Mouse (Mus musculus) midbrain, postnatal 0 days (tissue): ENCODE results near the gene Gstp1. TPM values are rescaled to one million over a fixed set of nuclear protein-coding genes. Genes with fewer than 3 reads are reported as not detected.

Source experiments
- ATAC-seq: fragments of 200-750 bp; cut with Nextera tagmentation; 2 replicates; pipeline ENCODE4 v1.8.0; 2017; ENCODE audit warnings: moderate number of reproducible peaks, mild to moderate bottlenecking, moderate TSS enrichment, moderate library complexity; ENCODE audit not compliant: low FRiP score
- DNase-seq: peaks from one replicate; pipeline ENCODE4 v3.0.0-alpha.2; 2015; ENCODE audit warnings: low spot score
- H3K27ac ChIP-seq: fragments of 300-500 bp; sonication (generic); 2 replicates; pipeline ENCODE4 v1.5.1; 2014; ENCODE audit warnings: low read depth, mild to moderate bottlenecking, low read length, mixed read lengths
- H3K27me3 ChIP-seq: fragments of 300-500 bp; sonication (generic); 2 replicates; pipeline ENCODE4 v1.6.1; 2014; ENCODE audit warnings: low read length, control low read depth, mixed read lengths; ENCODE audit not compliant: insufficient read depth
- H3K36me3 ChIP-seq: fragments of 300-500 bp; sonication (generic); 2 replicates; pipeline ENCODE4 v1.6.1; 2014; ENCODE audit warnings: low read length, control low read depth, mixed read lengths; ENCODE audit not compliant: insufficient read depth
- H3K4me1 ChIP-seq: fragments of 300-500 bp; sonication (generic); 2 replicates; pipeline ENCODE4 v1.6.1; 2014; ENCODE audit warnings: mild to moderate bottlenecking, control low read depth, antibody characterized with exemption, low read length, mixed read lengths; ENCODE audit not compliant: insufficient read depth
- H3K4me2 ChIP-seq: fragments of 300-500 bp; sonication (generic); 2 replicates; pipeline ENCODE4 v1.6.1; 2014; ENCODE audit warnings: low read depth, mild to moderate bottlenecking, low read length, mixed read lengths; ENCODE audit not compliant: poor library complexity, severe bottlenecking
- H3K4me3 ChIP-seq: fragments of 300-500 bp; sonication (generic); 2 replicates; pipeline ENCODE4 v1.5.1; 2014; ENCODE audit warnings: low read depth, mild to moderate bottlenecking, low read length, moderate library complexity
- H3K9ac ChIP-seq: fragments of 300-500 bp; sonication (generic); replicated peaks from 2 replicates; pipeline ENCODE4 v1.6.1; 2014; ENCODE audit warnings: mild to moderate bottlenecking, low read length, moderate library complexity, mixed read lengths; ENCODE audit not compliant: poor library complexity, severe bottlenecking
- H3K9me3 ChIP-seq: fragments of 300-500 bp; sonication (generic); 2 replicates; pipeline ENCODE4 v1.6.1; 2016; ENCODE audit warnings: low read length, control low read depth
- CTCF ChIP-seq: IDR thresholded peaks from 2 replicates; pipeline ENCODE4 v1.5.1; 2016; ENCODE audit warnings: antibody characterized with exemption, mild to moderate bottlenecking
- WGBS: fragments of 180-500 bp; shearing (Covaris S2); extraction: QIAGEN DNeasy Blood & Tissue Kit; methylation state at CpG from one replicate; pipeline ENCODE4 v1.1.7; 2014; 5-methylcytosine and 5-hydroxymethylcytosine counted together
- polyA plus RNA-seq: library from polyadenylated mRNA; unstranded; fragments of >200 nt; fragmentation: Nextera tagmentation; extraction: Ambion mirVana; gene quantifications from 2 replicates; pipeline ENCODE4 v1.2.1, GENCODE M21; 2015
- total RNA-seq: library from RNA; depleted of rRNA; stranded (reverse); fragments of >200 nt; gene quantifications from 2 replicates; pipeline ENCODE4 v1.2.3, GENCODE M21; 2014

The Gstp1 gene
- total and polyA plus RNA-seq, 2 experiments from 2014 or later: 350 to 665 TPM

DNA sequence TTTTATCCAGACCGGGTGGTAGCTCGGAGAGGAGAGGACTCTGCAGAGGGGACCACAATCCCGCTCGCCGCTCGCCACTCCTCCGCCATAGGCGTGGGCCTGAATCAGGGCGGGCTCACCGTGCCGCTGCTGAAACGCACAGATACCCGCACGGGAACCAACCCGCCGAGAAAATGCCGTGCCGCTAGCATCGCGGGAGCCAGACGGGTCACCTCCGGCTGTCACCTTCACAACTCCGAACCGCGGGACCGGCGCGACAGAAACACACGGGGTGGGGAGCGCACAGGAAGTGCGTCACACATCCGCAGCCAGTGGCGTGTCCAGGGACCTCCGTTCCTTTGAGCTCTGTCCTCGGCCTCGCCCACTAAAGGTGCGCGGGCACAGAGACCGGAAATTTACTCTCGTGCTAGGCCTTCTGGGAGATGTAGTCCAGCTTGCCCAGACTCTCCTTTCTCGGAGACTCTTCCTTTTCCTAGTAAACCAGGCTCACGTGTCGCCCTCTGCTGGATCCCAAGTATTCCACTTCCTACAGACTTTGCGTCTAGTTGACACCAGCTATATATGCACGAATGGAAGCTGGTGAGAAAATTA is 25.3 kb downstream of the Gstp1 start, which contains the start of gene Ndufv1:
Gene Ndufv1, minus strand, starts transcription at position 375 of the 591 bp plus-strand sequence.
- ATAC-seq (peak; percentile 99), DNase-seq (peak; percentile 99)
- Histone ChIP-seq H3K4me3 (peak within 1 kb of the TSS; percentile 81), H3K9me3 (no peaks in the 10 kb centered on the region), H3K27ac (peak within 1 kb of the TSS; percentile 77), H3K36me3 (peaks cover 24% of the 10 kb centered on the region), H3K27me3 (no peaks in the 10 kb centered on the region), H3K4me1 (peaks cover 5% of the 10 kb centered on the region; the same call in 1 of the 2 replicates), H3K4me2 (peak within 1 kb of the TSS; percentile 61), H3K9ac (peak within 1 kb of the TSS; percentile 79)
- 0% methylated on average over 45 of the region's 45 CpGs for WGBS
- peak; percentile 92 for TF ChIP-seq CTCF

DNA sequence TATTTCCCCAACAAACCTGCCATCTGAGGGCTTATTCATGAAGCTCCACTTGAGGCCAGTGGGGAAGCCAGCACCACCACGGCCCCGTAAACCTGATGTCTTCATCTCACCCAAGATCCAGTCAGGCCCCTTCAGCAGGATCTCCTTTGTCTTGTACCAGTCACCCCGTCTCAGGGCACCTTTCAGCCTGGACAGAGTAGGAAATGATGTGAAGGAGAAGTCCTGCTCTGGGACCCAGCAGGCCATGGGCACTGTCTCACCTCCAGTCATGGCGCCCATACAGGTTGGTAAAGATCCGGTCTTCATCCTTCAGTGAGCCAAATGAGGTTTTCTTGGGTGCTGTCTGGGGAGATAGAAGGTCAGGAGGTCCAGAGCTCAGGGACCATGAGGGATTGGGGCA is 26.7 kb downstream of the Gstp1 start:
- no peak overlapping the region for H3K4me3 ChIP-seq
- no peak overlapping the region for H3K9ac ChIP-seq
- no peaks in the 10 kb centered on the region for H3K27me3 ChIP-seq
- ATAC-seq: no peak
- no peak overlapping the region for H3K27ac ChIP-seq
- no peak overlapping the region for H3K4me2 ChIP-seq
- whole genome bisulfite sequencing: 94% methylated on average over 5 of the region's 5 CpGs
- no peak for DNase-seq
- peaks cover 37% of the 10 kb centered on the region for H3K36me3 ChIP-seq
- H3K4me1 ChIP-seq: peaks cover 5% of the 10 kb centered on the region; the same call in 1 of the 2 replicates
- no peaks in the 10 kb centered on the region for H3K9me3 ChIP-seq
- TF ChIP-seq CTCF: no peak

DNA sequence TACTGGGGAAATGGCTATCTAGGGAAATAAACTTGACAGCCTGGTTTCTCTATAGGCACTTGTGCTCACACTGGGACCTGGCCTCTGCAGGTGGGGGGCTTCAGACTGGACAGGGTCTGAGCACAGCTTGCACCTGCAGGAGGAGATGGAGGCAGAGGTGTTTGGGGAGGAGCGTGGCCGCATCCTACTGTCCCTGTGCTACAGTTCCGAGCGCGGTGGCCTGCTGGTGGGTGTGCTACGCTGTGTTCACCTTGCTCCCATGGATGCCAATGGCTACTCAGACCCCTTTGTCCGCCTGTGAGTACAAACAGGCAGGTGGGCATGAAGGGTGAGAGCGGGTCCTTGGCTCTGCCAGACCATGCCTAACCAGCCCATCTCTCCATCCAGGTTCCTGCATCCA is 31.8 kb downstream of the Gstp1 start:
- Histone ChIP-seq H3K4me1 (peaks cover 7% of the 10 kb centered on the region; the same call in 1 of the 2 replicates), H3K4me2 (no peak overlapping the region), H3K9me3 (no peaks in the 10 kb centered on the region), H3K4me3 (no peak overlapping the region), H3K27me3 (no peaks in the 10 kb centered on the region), H3K9ac (no peak overlapping the region), H3K36me3 (peaks cover 41% of the 10 kb centered on the region), H3K27ac (no peak overlapping the region)
- no peak for DNase-seq
- no peak for TF ChIP-seq CTCF
- ATAC-seq: no peak
- 94% methylated on average over 8 of the region's 8 CpGs for WGBS

DNA sequence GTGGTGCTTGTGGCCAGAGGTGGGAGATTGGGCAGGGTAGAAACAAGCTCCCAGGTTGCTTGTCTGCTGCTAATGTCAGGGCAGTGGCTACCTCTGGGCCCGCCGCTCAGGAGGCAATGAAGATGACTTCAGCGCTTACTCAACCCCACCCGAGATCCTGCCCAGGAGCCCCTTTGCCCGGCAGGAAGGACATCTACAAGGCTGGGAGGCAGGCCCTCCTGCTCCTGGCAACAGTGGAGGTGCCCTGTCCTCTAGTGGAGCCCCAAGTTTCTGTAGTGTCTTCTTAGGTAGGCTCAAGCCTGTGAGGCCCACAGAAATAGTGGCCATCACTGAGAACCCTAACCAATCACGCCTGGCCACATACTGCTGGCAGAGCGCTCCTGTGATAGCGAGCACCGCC is 32.7 kb downstream of the Gstp1 start:
- Histone ChIP-seq H3K9me3 (no peaks in the 10 kb centered on the region), H3K27ac (no peak overlapping the region), H3K36me3 (peaks cover 41% of the 10 kb centered on the region), H3K27me3 (no peaks in the 10 kb centered on the region), H3K9ac (no peak overlapping the region), H3K4me3 (no peak overlapping the region), H3K4me2 (no peak overlapping the region), H3K4me1 (peaks cover 7% of the 10 kb centered on the region; the same call in 1 of the 2 replicates)
- ATAC-seq (no peak), DNase-seq (no peak)
- no peak for TF ChIP-seq CTCF
- 90% methylated on average over 9 of the region's 9 CpGs for WGBS

DNA sequence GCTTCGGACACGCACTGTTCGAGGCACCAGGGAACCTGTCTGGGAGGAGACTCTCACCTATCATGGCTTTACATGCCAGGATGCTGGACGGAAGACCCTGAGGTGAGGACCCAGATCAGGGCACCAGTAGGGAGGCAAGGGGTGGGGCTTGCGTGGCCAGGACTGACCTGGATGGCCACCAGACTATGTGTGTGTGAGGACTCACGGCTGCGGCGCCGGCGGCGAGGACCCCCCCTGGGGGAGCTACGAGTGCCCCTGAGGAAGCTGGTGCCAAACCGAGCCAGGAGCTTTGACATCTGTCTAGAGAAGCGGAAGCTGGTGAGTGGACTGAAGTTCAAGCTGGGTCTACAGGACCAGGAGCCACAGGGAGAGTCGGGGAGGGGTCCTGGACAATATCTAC is 33.5 kb downstream of the Gstp1 start:
- Histone ChIP-seq H3K4me2 (no peak overlapping the region), H3K9me3 (no peaks in the 10 kb centered on the region), H3K27ac (no peak overlapping the region), H3K4me1 (peaks cover 7% of the 10 kb centered on the region; the same call in 1 of the 2 replicates), H3K36me3 (peaks cover 34% of the 10 kb centered on the region), H3K9ac (no peak overlapping the region), H3K4me3 (no peak overlapping the region), H3K27me3 (no peaks in the 10 kb centered on the region)
- no peak for DNase-seq
- 86% methylated on average over 15 of the region's 15 CpGs for WGBS
- no peak for TF ChIP-seq CTCF
- no peak for ATAC-seq

DNA sequence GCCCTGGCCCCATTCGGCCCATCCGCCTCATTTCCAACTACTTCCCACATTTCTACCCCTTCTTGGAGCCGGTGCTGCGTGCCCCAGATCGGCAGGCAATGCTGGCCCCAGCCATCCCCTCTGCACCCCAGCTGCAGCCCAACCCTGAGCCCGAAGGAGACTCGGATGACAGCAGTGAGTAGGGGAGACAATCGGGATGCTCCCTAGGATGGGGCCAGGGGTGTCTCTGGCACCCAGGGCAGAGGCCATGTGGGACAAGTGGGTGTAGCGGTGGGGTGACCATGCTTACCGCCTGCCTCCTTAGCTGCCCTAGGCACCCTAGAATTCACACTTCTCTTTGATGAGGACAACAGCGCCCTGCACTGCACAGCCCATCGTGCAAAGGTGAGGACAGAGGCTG is 34.1 kb downstream of the Gstp1 start:
- Histone ChIP-seq H3K36me3 (peaks cover 27% of the 10 kb centered on the region), H3K4me1 (peaks cover 7% of the 10 kb centered on the region; the same call in 1 of the 2 replicates), H3K9ac (no peak overlapping the region), H3K27me3 (no peaks in the 10 kb centered on the region), H3K9me3 (no peaks in the 10 kb centered on the region), H3K27ac (no peak overlapping the region), H3K4me3 (no peak overlapping the region), H3K4me2 (no peak overlapping the region)
- TF ChIP-seq CTCF: no peak
- ATAC-seq (no peak), DNase-seq (no peak)
- WGBS: 86% methylated on average over 12 of the region's 12 CpGs
